Mouse (Mus musculus) liver, embryonic 14.5 days (tissue): ENCODE measurements at regions not wholly inside any gene's neighbourhood (a gene's known extent, or its start where the extent isn't known, plus 50 kb on each side); places are given as distances from the start of the nearest gene placed in this dataset.

Experiments used
- ATAC-seq: fragments of 200-750 bp; cut with Nextera tagmentation; 2 replicates; pipeline ENCODE4 v1.8.0; 2017; ENCODE audit warnings: moderate number of reproducible peaks, mild to moderate bottlenecking, moderate library complexity; ENCODE audit not compliant: insufficient read depth
- DNase-seq, 3 experiments: peaks; one replicate each; pipeline ENCODE4 v3.0.0-alpha.2; 2012 to 2013; ENCODE audit warnings: low read depth in 3 of 3, low spot score in 3 of 3
- H3K27ac ChIP-seq: fragments of 300-500 bp; sonication (generic); 2 replicates; pipeline ENCODE4 v1.5.1; 2014; ENCODE audit warnings: moderate library complexity, mild to moderate bottlenecking, control low read depth, inconsistent platforms
- H3K27me3 ChIP-seq: fragments of 300-500 bp; sonication (generic); 2 replicates; pipeline ENCODE4 v1.6.1; 2014; ENCODE audit warnings: mild to moderate bottlenecking, low read length, moderate library complexity; ENCODE audit not compliant: control insufficient read depth, insufficient read depth
- H3K36me3 ChIP-seq: fragments of 300-500 bp; sonication (generic); replicated peaks from 2 replicates; pipeline ENCODE4 v1.6.1; 2014; ENCODE audit warnings: low read depth; ENCODE audit not compliant: control insufficient read depth, insufficient read depth
- H3K4me1 ChIP-seq, 2 experiments: fragments of 200-500 bp in 1 of 2; fragments of 300-500 bp in 1 of 2; sonication (generic) in 1 of 2; replicated peaks; 2 replicates each; pipeline ENCODE4 v1.6.1; 2012 to 2014; ENCODE audit warnings: antibody characterized with exemption in 1 of 2, inconsistent platforms in 1 of 2, low read length in 1 of 2; ENCODE audit not compliant: control insufficient read depth in 2 of 2, insufficient read depth in 2 of 2
- H3K4me2 ChIP-seq: fragments of 300-500 bp; sonication (generic); 2 replicates; pipeline ENCODE4 v1.6.1; 2014; ENCODE audit warnings: low read depth, mild to moderate bottlenecking, control low read depth, moderate library complexity
- H3K4me3 ChIP-seq, 2 experiments: fragments of 200-500 bp in 1 of 2; fragments of 300-500 bp in 1 of 2; sonication (generic) in 1 of 2; 2 replicates each; pipeline ENCODE4 v1.5.1; 2012 to 2014; ENCODE audit warnings: low read depth in 2 of 2, low read length in 2 of 2, mild to moderate bottlenecking in 2 of 2, control low read depth in 1 of 2, inconsistent platforms in 1 of 2, moderate library complexity in 1 of 2; ENCODE audit not compliant: insufficient read depth in 1 of 2
- H3K9ac ChIP-seq: fragments of 300-500 bp; sonication (generic); replicated peaks from 2 replicates; pipeline ENCODE4 v1.6.1; 2014; ENCODE audit warnings: mild to moderate bottlenecking, control low read depth, moderate library complexity
- H3K9me3 ChIP-seq: fragments of 300-500 bp; sonication (generic); 2 replicates; pipeline ENCODE4 v1.6.1; 2016; ENCODE audit warnings: low read length, mixed read lengths; ENCODE audit not compliant: control insufficient read depth
- CTCF ChIP-seq: IDR thresholded peaks from 2 replicates; pipeline ENCODE4 v1.5.1; 2016; ENCODE audit warnings: antibody characterized with exemption, low read depth, control low read depth
- EP300 ChIP-seq: IDR thresholded peaks from 2 replicates; pipeline ENCODE4 v1.6.1; 2016; ENCODE audit warnings: antibody characterized with exemption, low read depth
- WGBS: fragments of 180-500 bp; shearing (Covaris S2); extraction: QIAGEN DNeasy Blood & Tissue Kit; methylation state at CpG from one replicate; pipeline ENCODE4 v1.1.7; 2014; ENCODE audit not compliant: insufficient replicate concordance; 5-methylcytosine and 5-hydroxymethylcytosine counted together

- H3K4me2 ChIP-seq = no peak overlapping the region
- H3K9ac ChIP-seq = no peak overlapping the region
- no peaks in the 10 kb centered on the region for H3K9me3 ChIP-seq
- no peaks in the 10 kb centered on the region for H3K27me3 ChIP-seq
- TF ChIP-seq CTCF = no peak
- H3K27ac ChIP-seq = no peak overlapping the region
- no peaks in the 10 kb centered on the region for H3K4me1 ChIP-seq
- H3K36me3 ChIP-seq = no peaks in the 10 kb centered on the region
- no peak for DNase-seq
- no peak overlapping the region for H3K4me3 ChIP-seq
- WGBS = 60% methylated on average over 9 of the region's 9 CpGs
- ATAC-seq = no peak
These were observed 1625.4 kb upstream of the Flrt2 start for GRCm38 (mm10) chr12:94066444-94067152.

GRCm38 (mm10) chr12:94070940-94071505 lies 1621.0 kb upstream of the Flrt2 start:
- ATAC-seq (no peak), DNase-seq (no peak)
- no peak overlapping the region for H3K4me3 ChIP-seq
- H3K27me3 ChIP-seq = no peaks in the 10 kb centered on the region
- no peaks in the 10 kb centered on the region for H3K9me3 ChIP-seq
- H3K36me3 ChIP-seq = no peaks in the 10 kb centered on the region
- no peak overlapping the region for H3K27ac ChIP-seq
- H3K4me1 ChIP-seq = no peaks in the 10 kb centered on the region
- no peak overlapping the region for H3K4me2 ChIP-seq
- TF ChIP-seq EP300 = no peak
- TF ChIP-seq CTCF = no peak
- WGBS = 66% methylated on average over 2 of the region's 2 CpGs
- H3K9ac ChIP-seq = no peak overlapping the region

- no peaks in the 10 kb centered on the region for H3K27me3 ChIP-seq
- no peak overlapping the region for H3K9ac ChIP-seq
- WGBS = 36% methylated on average over 1 of the region's 1 CpGs
- no peak overlapping the region for H3K4me2 ChIP-seq
- no peaks in the 10 kb centered on the region for H3K4me1 ChIP-seq
- H3K36me3 ChIP-seq = no peaks in the 10 kb centered on the region
- H3K9me3 ChIP-seq = no peaks in the 10 kb centered on the region
- DNase-seq = no peak
- TF ChIP-seq EP300 = no peak
- TF ChIP-seq CTCF = no peak
- no peak for ATAC-seq
- no peak overlapping the region for H3K4me3 ChIP-seq
- no peak overlapping the region for H3K27ac ChIP-seq
These were observed 1586.4 kb upstream of the Flrt2 start for GRCm38 (mm10) chr12:94105582-94106162.

- H3K4me1 ChIP-seq = no peaks in the 10 kb centered on the region
- no peak overlapping the region for H3K4me3 ChIP-seq
- TF ChIP-seq CTCF (no peak), EP300 (no peak)
- no peaks in the 10 kb centered on the region for H3K27me3 ChIP-seq
- H3K4me2 ChIP-seq = no peak overlapping the region
- H3K36me3 ChIP-seq = no peaks in the 10 kb centered on the region
- H3K27ac ChIP-seq = no peak overlapping the region
- DNase-seq = no peak
- no peaks in the 10 kb centered on the region for H3K9me3 ChIP-seq
- no peak overlapping the region for H3K9ac ChIP-seq
- WGBS = 58% methylated on average over 5 of the region's 5 CpGs
- no peak for ATAC-seq
These were observed 1541.9 kb upstream of the Flrt2 start for GRCm38 (mm10) chr12:94150143-94150542.

GRCm38 (mm10) chr12:94155110-94155858 lies 1536.7 kb upstream of the Flrt2 start:
- DNase-seq = no peak
- no peak overlapping the region for H3K27ac ChIP-seq
- no peak overlapping the region for H3K4me3 ChIP-seq
- ATAC-seq = no peak
- WGBS = 64% methylated on average over 12 of the region's 12 CpGs
- H3K36me3 ChIP-seq = no peaks in the 10 kb centered on the region
- no peaks in the 10 kb centered on the region for H3K9me3 ChIP-seq
- H3K9ac ChIP-seq = no peak overlapping the region
- peaks cover 0 to 2% of the 10 kb centered on the region in 2 experiments; a peak in 1 of 4 replicates for H3K4me1 ChIP-seq
- no peaks in the 10 kb centered on the region for H3K27me3 ChIP-seq
- TF ChIP-seq CTCF (no peak), EP300 (no peak)
- H3K4me2 ChIP-seq = no peak overlapping the region
